Mouse (Mus musculus) hindbrain, postnatal 0 days (tissue): ENCODE results near the gene Tlr12. TPM values are rescaled to one million over a fixed set of nuclear protein-coding genes. Genes with fewer than 3 reads are reported as not detected.
"Not testable (repeated sequence)": the region's sequence is repeated elsewhere in the genome, so short reads cannot be mapped to it uniquely, and the experiment has no call there.

Experiments
- ATAC-seq: fragments of 200-750 bp; cut with Nextera tagmentation; 2 replicates; pipeline ENCODE4 v1.8.0; 2017; ENCODE audit warnings: mild to moderate bottlenecking, moderate TSS enrichment, moderate library complexity
- DNase-seq: peaks from one replicate; pipeline ENCODE4 v3.0.0-alpha.2; 2015; ENCODE audit warnings: low spot score
- H3K27ac ChIP-seq: fragments of 300-500 bp; sonication (generic); 2 replicates; pipeline ENCODE4 v1.5.1; 2014; ENCODE audit warnings: mild to moderate bottlenecking
- H3K27me3 ChIP-seq: fragments of 300-500 bp; sonication (generic); 2 replicates; pipeline ENCODE4 v1.6.1; 2014; ENCODE audit warnings: low read length, mixed read lengths; ENCODE audit not compliant: insufficient read depth
- H3K36me3 ChIP-seq: fragments of 300-500 bp; sonication (generic); 2 replicates; pipeline ENCODE4 v1.6.1; 2014; ENCODE audit warnings: low read length, mixed read lengths; ENCODE audit not compliant: insufficient read depth
- H3K4me1 ChIP-seq: fragments of 300-500 bp; sonication (generic); 2 replicates; pipeline ENCODE4 v1.6.1; 2014; ENCODE audit warnings: antibody characterized with exemption, low read length, mixed read lengths; ENCODE audit not compliant: insufficient read depth
- H3K4me2 ChIP-seq: fragments of 300-500 bp; sonication (generic); 2 replicates; pipeline ENCODE4 v1.6.1; 2014; ENCODE audit warnings: low read depth, mild to moderate bottlenecking, low read length, moderate library complexity, mixed read lengths
- H3K4me3 ChIP-seq: fragments of 300-500 bp; sonication (generic); 2 replicates; pipeline ENCODE4 v1.5.1; 2014; ENCODE audit warnings: low read length
- H3K9ac ChIP-seq: fragments of 300-500 bp; sonication (generic); replicated peaks from 2 replicates; pipeline ENCODE4 v1.6.1; 2014; ENCODE audit warnings: mild to moderate bottlenecking, low read length, moderate library complexity, mixed read lengths
- H3K9me3 ChIP-seq: fragments of 300-500 bp; sonication (generic); 2 replicates; pipeline ENCODE4 v1.6.1; 2016; ENCODE audit warnings: low read length, mixed read lengths
- CTCF ChIP-seq: IDR thresholded peaks from 2 replicates; pipeline ENCODE4 v1.5.1; 2016; ENCODE audit warnings: antibody characterized with exemption, control low read depth, low read depth
- WGBS: fragments of 180-500 bp; shearing (Covaris S2); extraction: QIAGEN DNeasy Blood & Tissue Kit; methylation state at CpG from one replicate; pipeline ENCODE4 v1.1.7; 2014; 5-methylcytosine and 5-hydroxymethylcytosine counted together
- polyA plus RNA-seq: library from polyadenylated mRNA; unstranded; fragments of >200 nt; fragmentation: Nextera tagmentation; extraction: Ambion mirVana; gene quantifications from 2 replicates; pipeline ENCODE4 v1.2.1, GENCODE M21; 2015
- total RNA-seq: library from RNA; depleted of rRNA; stranded (reverse); fragments of >200 nt; gene quantifications from 2 replicates; pipeline ENCODE4 v1.2.3, GENCODE M21; 2014; rRNA removed

Gene Tlr12
- total RNA-seq: 1.0 and 1.2 TPM in 2 replicates
- polyA plus RNA-seq: 0.89 and 1.4 TPM in 2 replicates

DNA sequence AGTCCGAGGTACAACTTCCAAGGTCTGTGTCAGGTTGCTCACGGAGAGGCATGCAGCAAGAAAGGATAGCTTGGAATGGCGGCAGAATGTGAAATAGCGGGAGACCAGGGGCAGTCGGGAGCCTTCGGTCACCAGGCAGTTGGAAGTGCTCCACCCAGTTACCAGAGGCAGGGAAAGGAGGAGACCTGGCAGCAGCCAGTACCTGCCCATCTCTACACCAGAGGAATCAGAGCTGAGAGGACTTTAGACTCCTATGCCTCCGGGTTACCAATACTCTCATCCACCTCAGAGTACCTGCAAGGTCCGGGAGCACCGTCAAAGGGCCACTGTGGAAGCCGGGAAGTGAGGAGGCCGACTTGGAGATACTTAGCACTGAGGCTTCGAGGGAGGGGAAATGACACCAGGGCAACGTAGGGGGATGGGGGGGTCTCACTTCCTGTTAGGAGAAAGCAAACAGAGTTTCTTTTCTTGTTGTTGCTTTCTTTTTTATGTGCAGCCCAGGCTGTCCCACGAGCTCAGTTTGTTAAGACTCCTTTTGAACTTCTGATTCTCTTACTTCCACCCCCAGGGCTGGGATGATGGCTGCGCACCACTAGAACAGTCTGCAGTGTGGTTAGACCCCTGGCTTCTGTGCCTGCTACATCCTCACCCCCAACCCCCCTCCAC, at the start of gene Tlr12:
Gene Tlr12, minus strand, starts transcription at position 374 of the 666 bp plus-strand sequence.
- Histone ChIP-seq H3K4me2 (peak within 1 kb of the TSS; percentile 5; the same call in 1 of the 2 replicates), H3K27ac (no peak within 1 kb of the TSS), H3K27me3 (no peaks in the 10 kb centered on the region), H3K9me3 (no peaks in the 10 kb centered on the region), H3K4me3 (no peak within 1 kb of the TSS), H3K9ac (no peak within 1 kb of the TSS), H3K4me1 (no peaks in the 10 kb centered on the region), H3K36me3 (no peaks in the 10 kb centered on the region)
- no peak for DNase-seq
- TF ChIP-seq CTCF: no peak
- WGBS: 72% methylated on average over 15 of the region's 15 CpGs
- ATAC-seq: no peak

DNA sequence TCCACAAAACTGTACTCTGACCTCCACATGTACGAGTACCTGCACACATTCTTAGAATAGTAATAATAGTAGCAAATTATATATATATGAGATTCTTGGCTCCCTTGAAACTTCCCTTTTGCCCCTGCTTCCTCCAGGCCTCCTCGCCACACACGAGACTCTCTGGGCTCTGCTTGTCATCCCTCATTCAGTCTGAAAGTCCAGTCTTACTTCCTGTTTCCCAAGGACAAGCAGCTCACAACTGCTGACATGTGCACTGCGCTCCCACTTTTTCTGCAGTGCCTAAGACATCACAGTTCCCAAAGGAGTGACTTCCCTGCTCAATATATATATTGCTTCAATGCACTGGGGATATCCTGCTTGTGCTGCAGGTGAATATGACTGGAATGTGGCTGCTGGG, 48.8 kb upstream of the Tlr12 start:
- not testable (repeated sequence) for H3K36me3 ChIP-seq, H3K27me3 ChIP-seq, H3K4me2 ChIP-seq, H3K4me3 ChIP-seq, H3K4me1 ChIP-seq, ATAC-seq, H3K9ac ChIP-seq, DNase-seq, H3K27ac ChIP-seq, H3K9me3 ChIP-seq
- WGBS: 78% methylated on average over 4 of the region's 4 CpGs

DNA sequence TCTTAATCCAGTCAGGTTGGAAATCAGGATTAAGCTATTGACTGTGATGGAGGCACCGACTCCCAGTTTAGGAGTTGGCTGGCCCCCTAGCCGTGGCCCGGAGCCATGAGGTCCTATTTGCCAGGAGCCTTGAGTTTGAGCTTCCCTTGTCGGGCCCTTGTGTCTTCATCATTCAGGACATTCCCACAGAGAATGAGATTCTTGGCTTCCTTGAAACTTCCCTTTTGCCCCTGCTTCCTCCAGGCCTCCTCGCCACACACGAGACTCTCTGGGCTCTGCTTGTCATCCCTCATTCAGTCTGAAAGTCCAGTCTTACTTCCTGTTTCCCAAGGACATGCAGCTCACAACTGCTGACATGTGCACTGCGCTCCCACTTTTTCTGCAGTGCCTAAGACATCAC, 47.9 kb upstream of the Tlr12 start:
- not testable (repeated sequence) for H3K4me3 ChIP-seq, H3K4me2 ChIP-seq, H3K27ac ChIP-seq, H3K27me3 ChIP-seq, H3K4me1 ChIP-seq, H3K9ac ChIP-seq, H3K9me3 ChIP-seq, DNase-seq, H3K36me3 ChIP-seq, ATAC-seq
- WGBS: 51% methylated on average over 7 of the region's 7 CpGs

DNA sequence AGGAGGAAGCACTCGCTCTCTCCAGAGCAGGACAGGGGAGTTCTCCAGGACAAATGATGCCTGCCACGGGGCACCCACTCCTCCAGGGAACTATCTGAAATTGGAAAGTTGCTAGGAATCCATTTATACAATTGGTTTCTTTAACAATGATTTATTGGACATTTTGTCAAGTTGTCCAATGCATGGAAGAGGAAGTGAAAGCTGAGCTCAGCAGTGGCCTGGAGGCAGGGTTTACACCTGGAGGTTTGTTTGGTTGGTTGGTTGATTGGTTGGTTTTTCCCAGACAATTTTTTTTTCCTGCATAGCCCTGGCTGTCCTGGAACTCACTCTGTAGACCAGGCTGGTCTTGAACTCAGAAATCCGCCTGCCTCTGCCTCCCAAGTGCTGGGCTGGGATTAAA, 45.6 kb upstream of the Tlr12 start:
- Histone ChIP-seq H3K27ac (no peak overlapping the region), H3K4me2 (no peak overlapping the region), H3K9me3 (no peaks in the 10 kb centered on the region), H3K27me3 (no peaks in the 10 kb centered on the region), H3K4me1 (no peaks in the 10 kb centered on the region), H3K4me3 (no peak overlapping the region), H3K36me3 (no peaks in the 10 kb centered on the region; the same call in 1 of the 2 replicates), H3K9ac (no peak overlapping the region)
- ATAC-seq: no peak
- DNase-seq: no peak
- TF ChIP-seq CTCF: no peak
- WGBS: 67% methylated on average over 3 of the region's 3 CpGs

DNA sequence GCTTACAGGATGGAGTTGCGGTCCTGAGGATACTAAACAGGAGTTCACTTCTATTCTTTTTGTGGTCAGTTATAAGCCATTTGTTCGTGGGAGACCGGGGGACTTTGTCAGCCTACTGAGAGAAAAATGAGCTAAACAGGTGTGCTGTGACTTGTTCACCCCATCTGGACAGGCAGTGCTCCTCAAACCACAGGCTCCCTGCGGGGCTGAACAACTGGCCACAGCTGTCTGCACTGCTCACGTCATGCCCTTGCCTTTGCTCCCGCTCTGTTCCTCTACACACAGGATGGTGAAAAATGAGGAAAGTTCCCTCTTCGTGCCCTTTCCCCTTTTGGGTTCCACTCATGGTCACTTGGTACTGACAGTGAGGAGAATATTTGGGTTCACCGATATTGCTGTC, 42.6 kb upstream of the Tlr12 start:
- Histone ChIP-seq H3K27ac (no peak overlapping the region), H3K36me3 (no peaks in the 10 kb centered on the region; the same call in 1 of the 2 replicates), H3K4me2 (no peak overlapping the region), H3K4me1 (no peaks in the 10 kb centered on the region), H3K4me3 (no peak overlapping the region), H3K9me3 (no peaks in the 10 kb centered on the region), H3K9ac (no peak overlapping the region), H3K27me3 (no peaks in the 10 kb centered on the region)
- ATAC-seq (no peak), DNase-seq (no peak)
- 88% methylated on average over 8 of the region's 8 CpGs for WGBS
- TF ChIP-seq CTCF: no peak

DNA sequence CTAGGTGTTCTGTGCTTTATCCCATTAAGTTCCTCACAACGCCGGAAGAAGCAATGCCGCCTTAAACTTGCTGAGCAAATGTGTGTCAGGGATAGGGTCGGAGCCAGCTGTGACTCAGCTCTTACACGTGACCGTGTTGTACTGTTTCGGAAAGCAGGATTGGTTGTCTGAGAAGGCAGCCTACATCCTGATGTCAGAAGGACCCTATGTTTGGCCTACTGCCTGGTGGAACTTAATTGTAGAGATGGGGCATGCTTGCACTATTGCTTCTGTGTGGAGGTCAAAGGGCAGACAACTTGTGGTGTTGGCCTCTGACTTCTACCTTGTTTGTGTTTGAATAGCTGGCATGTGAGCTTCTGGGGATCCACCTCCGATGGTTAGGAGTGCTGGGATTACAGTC, 41.8 kb upstream of the Tlr12 start:
- no peaks in the 10 kb centered on the region; the same call in 1 of the 2 replicates for H3K4me1 ChIP-seq
- no peak for ATAC-seq
- no peak for TF ChIP-seq CTCF
- no peak overlapping the region for H3K9ac ChIP-seq
- no peaks in the 10 kb centered on the region for H3K27me3 ChIP-seq
- no peak for DNase-seq
- no peaks in the 10 kb centered on the region for H3K9me3 ChIP-seq
- no peak overlapping the region for H3K4me2 ChIP-seq
- no peak overlapping the region for H3K27ac ChIP-seq
- no peaks in the 10 kb centered on the region; the same call in 1 of the 2 replicates for H3K36me3 ChIP-seq
- 88% methylated on average over 8 of the region's 8 CpGs for whole genome bisulfite sequencing
- H3K4me3 ChIP-seq: no peak overlapping the region

DNA sequence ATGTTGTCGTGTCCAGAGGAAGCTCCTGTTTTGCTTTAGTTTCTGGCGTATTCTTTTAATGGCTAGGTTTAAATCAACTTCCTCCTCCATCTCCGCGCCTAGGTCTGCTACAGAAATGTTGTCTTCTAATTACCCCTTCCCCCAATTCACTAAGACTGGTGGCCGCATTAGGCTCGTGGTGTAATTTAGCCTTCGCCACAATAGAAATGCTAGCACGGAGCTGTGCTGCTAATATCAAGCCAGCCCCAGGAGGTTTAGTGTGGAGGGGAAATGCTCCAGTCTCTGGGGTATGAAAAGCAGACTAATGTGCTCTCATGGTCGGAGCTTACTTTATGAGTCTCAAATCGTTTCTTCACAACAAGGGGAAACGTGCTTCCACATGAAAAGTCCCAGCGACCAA, 37.0 kb upstream of the Tlr12 start:
- ATAC-seq: no peak
- TF ChIP-seq CTCF: no peak
- Histone ChIP-seq H3K4me2 (peak overlapping the region; percentile 73), H3K36me3 (no peaks in the 10 kb centered on the region), H3K27ac (peak overlapping the region; percentile 74), H3K4me3 (peak overlapping the region; percentile 58), H3K27me3 (no peaks in the 10 kb centered on the region), H3K9ac (peak overlapping the region; percentile 73), H3K9me3 (no peaks in the 10 kb centered on the region), H3K4me1 (peaks cover 4% of the 10 kb centered on the region; the same call in 1 of the 2 replicates)
- 5% methylated on average over 12 of the region's 12 CpGs for WGBS
- peak; percentile 58 for DNase-seq
